Mouse (Mus musculus) CD8-positive naive resting alpha-beta T cell, adult 2 months (primary cell): ENCODE data around the gene Pde1a.

Experiments
- DNase-seq, 2 experiments: peaks; one replicate each; pipeline ENCODE4 v3.0.0; 2022; ENCODE audit warnings: low read depth in 2 of 2, low spot score in 2 of 2

The Pde1a gene

GRCm38 (mm10) chr2:80128861-80129698, at the start of gene Pde1a:
Pde1a (minus strand) TSS chr2:80129458.
- no peak for DNase-seq

GRCm38 (mm10) chr2:80178608-80179280, 49.5 kb upstream of the Pde1a start:
- DNase-seq, result no peak

DNA sequence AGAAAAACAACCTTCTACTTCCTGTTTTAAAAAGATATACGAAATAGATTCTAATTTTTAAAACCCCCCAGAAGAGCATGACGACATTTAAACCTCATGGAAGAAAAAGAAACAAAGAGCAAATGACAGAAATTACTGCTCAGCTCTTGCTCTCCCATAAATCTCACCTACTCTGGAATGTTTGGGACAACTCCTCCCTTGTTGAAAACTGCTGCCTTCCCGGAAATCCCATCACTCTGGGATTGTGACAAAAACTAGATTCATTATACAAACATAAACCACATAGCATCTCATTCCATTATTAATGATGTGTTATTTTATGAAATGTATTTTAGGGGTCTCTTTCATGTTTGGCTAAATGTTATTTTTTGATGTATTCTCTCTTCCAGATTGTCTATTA, 48.9 kb upstream of the Pde1a start:
- no peak for DNase-seq

GRCm38 (mm10) chr2:80168103-80168502, 38.8 kb upstream of the Pde1a start:
- no peak for DNase-seq

GRCm38 (mm10) chr2:80158784-80159183, 29.5 kb upstream of the Pde1a start:
- no peak for DNase-seq

- no peak for DNase-seq
Observed at GRCm38 (mm10) chr2:80158196-80158595, 28.9 kb upstream of the Pde1a start.

- DNase-seq, result no peak
Observed at GRCm38 (mm10) chr2:80150019-80150418, 20.8 kb upstream of the Pde1a start.

DNA sequence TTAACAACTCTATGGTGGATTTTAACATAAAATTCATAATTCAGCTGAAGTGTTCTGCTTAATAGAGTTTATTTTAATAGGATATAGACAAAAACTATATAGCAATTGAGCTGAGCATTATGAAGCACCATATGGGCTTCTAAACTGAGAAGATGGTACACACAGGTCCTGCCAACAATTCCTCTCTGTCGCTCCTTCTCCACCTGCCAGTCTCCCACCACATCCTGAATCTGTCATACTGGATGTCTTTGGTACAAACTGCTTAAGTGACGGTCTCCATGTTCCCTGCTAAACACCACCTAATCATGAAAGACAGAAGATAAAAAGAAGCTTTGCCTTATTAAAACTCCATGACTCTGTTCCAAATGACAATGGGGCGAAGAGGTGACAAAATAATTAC, 20.1 kb upstream of the Pde1a start:
- no peak for DNase-seq

GRCm38 (mm10) chr2:80135076-80135475, 5.8 kb upstream of the Pde1a start:
- DNase-seq, result no peak

DNA sequence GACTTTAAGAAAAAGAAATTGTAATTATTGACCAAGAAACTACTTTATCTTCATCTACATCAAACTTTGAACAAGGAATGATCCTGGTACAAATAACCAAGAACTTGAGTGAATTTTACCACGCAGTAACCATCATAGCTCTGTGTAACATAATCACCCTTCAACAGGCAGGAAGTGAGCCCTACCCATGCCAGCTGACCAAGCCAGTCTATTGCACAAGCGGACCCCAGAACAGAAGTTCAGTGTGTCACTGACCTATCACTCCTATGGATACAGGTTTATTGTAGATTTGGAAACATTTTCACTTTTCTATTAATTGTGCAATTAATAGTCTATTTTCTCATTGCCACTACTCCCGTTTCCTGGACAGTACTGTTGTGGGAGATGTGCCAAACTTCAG, 3.4 kb upstream of the Pde1a start:
- DNase-seq, result no peak

GRCm38 (mm10) chr2:80126663-80127062, 2.6 kb downstream of the Pde1a start:
- no peak for DNase-seq

DNA sequence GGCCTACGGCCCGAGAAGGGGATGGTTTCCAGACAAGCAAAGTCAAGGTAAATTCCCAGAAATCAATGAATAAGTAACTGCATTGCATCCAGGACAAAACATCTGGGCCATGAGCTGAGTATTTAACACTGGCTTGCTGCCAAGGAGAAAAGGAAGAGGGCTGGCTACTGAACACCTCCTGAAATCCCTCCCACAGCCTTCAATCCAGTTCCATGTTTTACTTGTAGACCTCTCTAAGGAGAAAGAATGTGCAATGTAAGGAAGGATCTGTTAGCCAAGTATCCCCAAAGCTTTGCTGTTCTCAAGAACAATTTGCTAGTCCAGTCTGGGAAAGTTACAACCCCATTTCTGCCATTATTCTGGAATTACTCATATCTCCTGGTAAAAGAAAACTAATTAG, 42.4 kb downstream of the Pde1a start:
- DNase-seq, result no peak

- no peak for DNase-seq
Observed at GRCm38 (mm10) chr2:80080090-80080821, 49.0 kb downstream of the Pde1a start.

GRCm38 (mm10) chr2:80079618-80080017, 49.6 kb downstream of the Pde1a start:
- DNase-seq, result no peak

DNA sequence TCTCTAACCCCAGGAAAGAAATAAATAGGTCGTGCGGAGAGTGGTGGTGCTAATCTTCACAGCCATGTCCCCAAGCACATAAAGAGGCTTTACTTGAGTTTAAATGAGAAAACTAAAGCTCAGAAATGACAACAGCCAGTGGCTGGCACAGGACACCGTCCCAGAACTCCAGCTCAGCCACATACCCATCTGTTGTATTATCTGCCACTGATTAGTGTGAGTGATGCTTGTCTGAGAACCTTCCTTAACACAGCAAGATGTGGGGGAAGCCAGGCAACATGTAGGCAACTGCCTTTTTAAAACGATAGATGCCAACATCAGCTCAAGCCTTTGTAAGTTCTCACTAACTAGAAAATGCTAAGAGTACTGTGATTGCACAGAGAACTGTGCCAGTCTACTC, 52.9 kb downstream of the Pde1a start:
- no peak for DNase-seq

DNA sequence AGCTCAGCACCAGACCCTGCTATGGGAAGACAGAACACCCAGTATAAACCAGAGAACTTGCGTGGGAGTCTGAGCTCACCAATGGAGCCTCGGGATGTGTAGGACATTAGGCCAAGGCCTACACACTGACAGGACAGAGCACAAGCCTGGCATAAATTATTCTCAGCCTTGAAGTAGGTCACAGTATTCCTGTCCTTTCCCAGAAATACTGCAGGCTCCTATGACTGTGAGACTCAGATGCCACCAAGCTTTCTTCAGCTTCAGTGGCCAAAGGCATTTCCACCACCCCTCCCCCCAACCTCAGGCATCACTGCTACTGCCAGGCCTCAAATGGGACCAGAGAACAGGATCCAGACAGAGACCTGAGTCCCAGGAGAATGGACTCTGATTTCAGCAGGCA, 54.7 kb downstream of the Pde1a start:
- no peak for DNase-seq

DNA sequence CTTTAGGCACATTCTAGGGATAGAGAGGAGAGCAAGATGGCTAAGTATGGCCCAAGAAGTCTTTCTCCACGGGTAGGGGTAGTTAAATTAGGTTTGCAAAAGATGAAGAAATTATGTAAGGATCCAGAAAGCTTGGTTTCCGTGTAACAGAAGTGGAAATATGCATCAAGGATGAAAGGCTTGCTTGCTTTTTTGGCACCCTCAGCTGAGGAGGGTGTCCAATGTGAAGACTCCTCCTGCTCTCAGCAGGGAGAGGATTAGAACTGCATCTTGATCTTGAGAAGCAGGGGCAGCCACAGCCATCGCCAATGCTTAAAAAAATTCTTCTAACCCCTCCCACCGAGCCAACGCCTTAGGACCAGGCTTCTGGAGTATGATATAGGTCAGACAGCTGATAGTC, 55.2 kb downstream of the Pde1a start:
- no peak for DNase-seq

- DNase-seq, result no peak
Observed at GRCm38 (mm10) chr2:80073426-80073825, 55.8 kb downstream of the Pde1a start.

DNA sequence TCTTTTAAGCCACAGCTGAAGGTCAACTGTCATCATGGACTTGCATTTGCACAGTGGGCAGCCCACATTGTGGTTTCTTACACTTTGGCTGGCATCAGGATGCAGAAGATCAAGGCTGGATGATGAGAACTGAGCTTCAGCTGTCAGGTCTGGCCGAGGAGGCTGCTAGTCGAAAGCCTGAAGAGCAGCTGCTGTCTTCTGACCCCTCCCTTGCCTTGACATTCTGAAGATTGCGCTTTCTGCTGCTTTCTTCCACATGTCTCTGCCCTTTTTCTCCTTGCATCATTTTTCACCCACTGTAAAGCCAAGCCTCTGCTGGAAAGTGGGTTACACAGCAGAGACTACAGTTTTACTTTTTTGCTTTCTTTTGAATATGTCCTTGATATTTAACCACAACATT, 59.5 kb downstream of the Pde1a start:
- DNase-seq, result no peak

DNA sequence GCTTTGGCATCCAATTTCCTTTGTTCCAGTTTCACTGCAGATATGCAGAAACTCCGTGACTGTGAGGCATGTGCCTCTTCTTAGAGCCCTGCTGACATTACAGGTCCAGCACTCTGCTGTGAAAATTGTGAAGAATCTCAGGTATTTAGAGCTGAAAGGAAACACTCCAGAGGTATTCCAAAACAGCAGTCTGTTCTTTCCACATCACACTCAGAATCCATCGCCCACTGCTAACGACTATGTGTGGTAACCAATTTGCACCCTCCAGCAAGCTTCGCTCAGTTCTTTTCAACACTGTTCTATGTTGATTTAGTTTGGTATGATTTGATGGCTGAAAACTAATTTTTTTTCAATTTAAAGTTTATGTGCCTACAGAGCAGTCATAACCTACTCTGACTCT, 62.8 kb downstream of the Pde1a start:
- no peak for DNase-seq

DNA sequence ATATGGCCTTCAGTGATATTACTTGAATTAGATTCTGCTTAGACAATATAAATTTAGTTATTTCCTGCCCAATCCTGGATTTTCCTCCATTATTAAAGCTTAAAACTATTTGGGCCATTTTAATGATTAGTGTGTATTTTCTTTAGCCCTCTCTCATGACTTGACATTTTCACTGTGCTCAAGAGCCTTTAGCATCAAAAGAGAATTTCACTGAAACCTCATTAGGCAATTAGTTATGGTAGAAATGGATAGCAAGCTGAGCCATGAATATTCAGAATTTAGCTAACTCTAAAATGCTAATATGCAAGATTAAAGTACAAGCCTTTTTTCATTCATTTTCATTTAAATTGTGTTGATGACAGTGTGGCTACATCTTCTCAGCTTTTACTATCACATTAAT, 73.2 kb downstream of the Pde1a start:
- no peak for DNase-seq

- DNase-seq, result no peak
Observed at GRCm38 (mm10) chr2:80054042-80054441, 75.2 kb downstream of the Pde1a start.
